Comparison of ENCODE assay signal across 12 mouse cellular contexts in the genomic region with DNA sequence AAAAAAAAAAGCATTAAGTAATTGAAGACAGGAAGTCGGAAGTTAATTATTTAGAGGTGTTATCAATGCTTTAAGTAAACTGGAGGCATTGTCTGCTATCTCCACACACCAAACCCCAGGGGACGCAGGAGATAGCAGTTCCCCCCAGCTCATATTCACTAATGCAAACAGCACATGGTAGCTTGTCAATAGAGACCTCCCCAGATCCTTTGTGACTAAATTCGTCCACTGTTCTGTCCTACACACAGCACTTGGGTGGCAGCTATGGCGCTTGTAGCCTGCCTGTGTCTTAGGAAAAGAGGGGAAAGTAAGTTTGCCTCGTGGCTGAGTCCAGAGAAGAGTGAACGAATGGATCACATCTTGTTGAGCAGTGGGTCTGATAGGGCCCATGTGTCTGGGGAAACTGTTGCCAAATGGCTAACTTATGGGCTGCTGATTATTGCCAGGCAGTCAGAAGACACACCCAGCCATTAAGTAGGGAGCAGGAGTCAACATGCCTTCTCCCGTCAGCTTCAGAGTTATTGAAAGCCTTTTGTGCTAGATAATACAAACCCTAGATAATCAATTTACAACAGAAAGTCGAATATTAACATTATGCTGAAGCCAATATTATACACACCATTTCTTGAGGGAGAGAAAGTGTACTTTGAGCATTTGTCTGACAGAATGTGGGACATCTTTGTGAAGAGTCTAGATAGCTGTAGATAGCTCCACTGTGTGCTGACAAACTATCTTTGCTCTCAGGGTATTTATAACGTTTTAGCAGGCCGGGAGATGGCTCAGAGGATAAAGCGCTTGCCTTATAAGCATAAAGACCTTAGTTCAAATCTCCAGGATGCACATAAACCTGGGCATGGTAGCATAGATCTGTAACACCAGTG.
DNase-seq lines count a peak whose midpoint lies in the region; ATAC-seq and TF ChIP-seq lines count a peak whose summit lies in the region.
"Had no signal": no experiment of that assay in that cellular context is flagged by ENCODE, and none has a peak within 500 bp of the region (broad histone marks: within the 10 kb centered on the region; RNA-seq: fewer than 3 reads in every experiment).

No protein-coding gene starts in this region.

- H3K36me3 ChIP-seq in MEL (ENCODE audit: control insufficient read depth in 1 of 2, insufficient read depth in 2 of 2, low read length in 2 of 2): peaks cover 0 to 53% of the 10 kb centered on the region in 2 experiments; a peak in 2 of 4 replicates
- no peaks in the 10 kb centered on the region for H3K36me3 ChIP-seq in liver, embryonic 13.5 days
- no peaks in the 10 kb centered on the region for H3K36me3 ChIP-seq in forebrain, embryonic 15.5 days

- H3K4me1 ChIP-seq in MEL (ENCODE audit: control insufficient read depth in 1 of 2, insufficient read depth in 2 of 2, low read length in 2 of 2): peaks cover 29 to 46% of the 10 kb centered on the region in 2 experiments
- peaks cover 16% of the 10 kb centered on the region for H3K4me1 ChIP-seq in liver, embryonic 13.5 days (replicated peaks)
- no peaks in the 10 kb centered on the region for H3K4me1 ChIP-seq in forebrain, embryonic 15.5 days

- no peaks in the 10 kb centered on the region; the same call in 1 of the 2 replicates for H3K79me2 ChIP-seq in MEL (ENCODE audit: control insufficient read depth, insufficient read depth, low read length, poor library complexity)

- H3K9ac ChIP-seq in MEL (ENCODE audit: control insufficient read depth, low read depth, low read length, poor library complexity, severe bottlenecking): peak overlapping the region; percentile 63
- no peak overlapping the region for H3K9ac ChIP-seq in liver, embryonic 13.5 days
- H3K9ac ChIP-seq in forebrain, embryonic 15.5 days (replicated peaks): no peak overlapping the region
- H3K9ac ChIP-seq: hindbrain, embryonic 14.5 days had no signal

- TF ChIP-seq CTCF in MEL (IDR thresholded peaks at IDR 0.05 in 2 of 3, conservative IDR thresholded peaks at IDR 0.05 in 1 of 3; ENCODE audit: control insufficient read depth in 1 of 3, insufficient read depth in 1 of 3, low read depth in 2 of 3, low read length in 3 of 3, poor library complexity in 1 of 3, severe bottlenecking in 1 of 3): no peak

- H3K4me2 ChIP-seq in liver, embryonic 13.5 days: 0 out of 2 replicates have a peak overlapping the region, but pooled peaks have one; percentile 5
- no peak overlapping the region for H3K4me2 ChIP-seq in forebrain, embryonic 15.5 days (replicated peaks)
- H3K4me2 ChIP-seq: hindbrain, embryonic 14.5 days had no signal

- no peaks in the 10 kb centered on the region for H3K27me3 ChIP-seq in MEL (ENCODE audit: control insufficient read depth in 1 of 2, insufficient read depth in 2 of 2, low read length in 2 of 2)
- no peaks in the 10 kb centered on the region for H3K27me3 ChIP-seq in liver, embryonic 13.5 days
- H3K27me3 ChIP-seq in forebrain, embryonic 15.5 days: no peaks in the 10 kb centered on the region

- ATAC-seq in liver, embryonic 13.5 days (ENCODE audit: low read depth): peak; percentile 91
- ATAC-seq in monocyte, adult 5-6 weeks (replicated peaks; ENCODE audit: insufficient number of reproducible peaks, low FRiP score, low TSS enrichment, poor library complexity, severe bottlenecking): no peak
- ATAC-seq in forebrain, embryonic 15.5 days (replicated peaks): no peak
- ATAC-seq: activated CD4-positive, CD25-positive, alpha-beta regulatory T cell, adult 4 months had no signal

- 23% methylated on average over 11 of the region's 11 CpGs for WGBS in liver, embryonic 13.5 days (ENCODE audit: insufficient replicate concordance)
- WGBS in forebrain, embryonic 15.5 days: 72% methylated on average over 11 of the region's 11 CpGs

- peak; percentile 83 to 92 for TF ChIP-seq EP300 in MEL (IDR thresholded peaks at IDR 0.05; ENCODE audit: low read depth in 1 of 2, low read length in 2 of 2)

- H3K4me3 ChIP-seq in MEL (ENCODE audit: control insufficient read depth in 1 of 2, insufficient read depth in 1 of 2, low read depth in 2 of 2, low read length in 2 of 2): peak overlapping the region; percentile 16 to 27
- no peak overlapping the region for H3K4me3 ChIP-seq in liver, embryonic 13.5 days (replicated peaks)
- no peak overlapping the region for H3K4me3 ChIP-seq in forebrain, embryonic 15.5 days

- no peak for TF ChIP-seq RAD21 in MEL (IDR thresholded peaks at IDR 0.05; ENCODE audit: low read depth, low read length)

- DNase-seq in MEL (ENCODE audit: low read depth, low spot score): peak; percentile 89
- DNase-seq in c-Kit-positive CD71-positive TER-119-positive erythroid progenitor cells, embryonic 14.5 days (ENCODE audit: low spot score): peak; percentile 12
- DNase-seq in hindlimb bud, embryonic 11.5 days (ENCODE audit: extremely low spot score, low read depth, low spot score): peak; percentile 14
- peak; percentile 1 for DNase-seq in liver, embryonic 13.5 days
- no peak for DNase-seq in natural killer cell, adult 2 months (ENCODE audit: low spot score in 2 of 2)
- DNase-seq: cerebellum, adult 11-12 months; midbrain, embryonic 14.5 days; thymus, postnatal 4 days had no signal

- no peaks in the 10 kb centered on the region for H3K9me3 ChIP-seq in MEL (replicated peaks; ENCODE audit: insufficient read depth, low read length)
- no peaks in the 10 kb centered on the region for H3K9me3 ChIP-seq in liver, embryonic 13.5 days (replicated peaks)
- no peaks in the 10 kb centered on the region for H3K9me3 ChIP-seq in forebrain, embryonic 15.5 days

- TF ChIP-seq POLR2A in MEL (IDR thresholded peaks at IDR 0.05; ENCODE audit: control insufficient read depth in 1 of 2, insufficient read depth in 1 of 2, low read depth in 1 of 2, low read length in 2 of 2, poor library complexity in 1 of 2): peak; percentile 46 to 50; a peak in 1 of 4 replicates

- H3K27ac ChIP-seq in MEL (ENCODE audit: control insufficient read depth, low read depth, low read length): peak overlapping the region; percentile 99
- peak overlapping the region; percentile 64; the same call in 1 of the 2 replicates for H3K27ac ChIP-seq in liver, embryonic 13.5 days
- no peak overlapping the region for H3K27ac ChIP-seq in forebrain, embryonic 15.5 days (replicated peaks)
- H3K27ac ChIP-seq: hindbrain, embryonic 14.5 days had no signal

TF ChIP-seq in MEL, 35 proteins besides CTCF, POLR2A, EP300 and RAD21 (continues in another document):
- TF ChIP-seq UBTF (IDR thresholded peaks at IDR 0.05; ENCODE audit: borderline replicate concordance, insufficient read depth, low read depth, low read length): no peak
- no peak for TF ChIP-seq USF1 (IDR thresholded peaks at IDR 0.05; ENCODE audit: low read depth, low read length)
- TF ChIP-seq ZKSCAN1 (IDR thresholded peaks at IDR 0.05; ENCODE audit: low read depth, low read length): 0 out of 2 replicates have a peak, but pooled peaks have one; percentile 60
- no peak for TF ChIP-seq GABPA (IDR thresholded peaks at IDR 0.05; ENCODE audit: low read depth, low read length)
- peak; percentile 96 for TF ChIP-seq ZNF384 (IDR thresholded peaks at IDR 0.05; ENCODE audit: low read depth, low read length)
- TF ChIP-seq MAX (IDR thresholded peaks at IDR 0.05; ENCODE audit: low read length): peak; percentile 84
- no peak for TF ChIP-seq POLR2AphosphoS5 (IDR thresholded peaks at IDR 0.05; ENCODE audit: borderline replicate concordance, low read depth, low read length)
- no peak for TF ChIP-seq MYB (IDR thresholded peaks at IDR 0.05; ENCODE audit: low read depth, low read length)
- TF ChIP-seq ZMIZ1 (IDR thresholded peaks at IDR 0.05; ENCODE audit: low read depth, low read length): no peak
- peak; percentile 76 for TF ChIP-seq RCOR1 (IDR thresholded peaks at IDR 0.05; ENCODE audit: low read depth, low read length)
- TF ChIP-seq POLR2AphosphoS2 (IDR thresholded peaks at IDR 0.05; ENCODE audit: low read length): no peak
- TF ChIP-seq ELF1 (IDR thresholded peaks at IDR 0.05; ENCODE audit: low read depth, low read length): no peak; the same call in 1 of the 2 replicates
- peak; percentile 95 for TF ChIP-seq TCF12 (IDR thresholded peaks at IDR 0.05; ENCODE audit: low read depth, low read length)
- peak; percentile 97 for TF ChIP-seq GATA1 (IDR thresholded peaks at IDR 0.05; ENCODE audit: low read depth, low read length)
- TF ChIP-seq TBP (IDR thresholded peaks at IDR 0.05; ENCODE audit: low read depth, low read length): peak; percentile 88
- peak; percentile 44; the same call in 1 of the 2 replicates for TF ChIP-seq BHLHE40 (IDR thresholded peaks at IDR 0.05; ENCODE audit: borderline replicate concordance, low read depth, low read length)
- TF ChIP-seq CHD2 (IDR thresholded peaks at IDR 0.05; ENCODE audit: low read length): no peak
- TF ChIP-seq MAZ (IDR thresholded peaks at IDR 0.05; ENCODE audit: low read depth, low read length): 0 out of 2 replicates have a peak, but pooled peaks have one; percentile 70
- no peak for TF ChIP-seq MAFK (IDR thresholded peaks at IDR 0.05; ENCODE audit: borderline replicate concordance, low read depth, low read length)
- peak; percentile 89 for TF ChIP-seq ETS1 (IDR thresholded peaks at IDR 0.05; ENCODE audit: low read depth, low read length)
- TF ChIP-seq HCFC1 (IDR thresholded peaks at IDR 0.05; ENCODE audit: low read depth, low read length): 0 out of 2 replicates have a peak, but pooled peaks have one; percentile 13
- no peak for TF ChIP-seq ZC3H11A (IDR thresholded peaks at IDR 0.05; ENCODE audit: low read depth, low read length)
- TF ChIP-seq USF2 (IDR thresholded peaks at IDR 0.05; ENCODE audit: borderline replicate concordance in 1 of 2, insufficient read depth in 1 of 2, low read depth in 1 of 2, low read length in 2 of 2): no peak
- peak; percentile 75 for TF ChIP-seq SIN3A (IDR thresholded peaks at IDR 0.05; ENCODE audit: low read length)
- peak; percentile 77 for TF ChIP-seq TAL1 (IDR thresholded peaks at IDR 0.05; ENCODE audit: low read length)
- TF ChIP-seq NELFE (IDR thresholded peaks at IDR 0.05; ENCODE audit: low read depth, low read length): 0 out of 2 replicates have a peak, but pooled peaks have one; percentile 14
- TF ChIP-seq JUND (IDR thresholded peaks at IDR 0.05; ENCODE audit: low read depth, low read length): no peak
- no peak; the same call in 1 of the 2 replicates for TF ChIP-seq KAT2A (conservative IDR thresholded peaks at IDR 0.05; ENCODE audit: low read depth, low read length)
- no peak for TF ChIP-seq E2F4 (IDR thresholded peaks at IDR 0.05; ENCODE audit: borderline replicate concordance, low read depth, low read length)
- TF ChIP-seq MXI1 (IDR thresholded peaks at IDR 0.05; ENCODE audit: low read depth, low read length): peak; percentile 80; the same call in 1 of the 2 replicates
- no peak for TF ChIP-seq NRF1 (IDR thresholded peaks at IDR 0.05; ENCODE audit: insufficient read depth, low read depth, low read length, poor library complexity, severe bottlenecking)
- no peak for TF ChIP-seq CHD1 (IDR thresholded peaks at IDR 0.05; ENCODE audit: low read depth, low read length)

Comparison
In these comparisons a context has a peak if more than half of its experiments do, and no peak if none do; other contexts are left out.
1. DNase-seq: peak in MEL (single experiment), c-Kit-positive CD71-positive TER-119-positive erythroid progenitor cells, embryonic 14.5 days (single experiment), hindlimb bud, embryonic 11.5 days (single experiment) and liver, embryonic 13.5 days (single experiment); none in natural killer cell, adult 2 months (0 of 2).
2. H3K4me3 ChIP-seq: peak in MEL (2 of 2); none in liver, embryonic 13.5 days (single experiment) and forebrain, embryonic 15.5 days (single experiment).